Mouse (Mus musculus): ENCODE results near the gene Fbxl8. TPM values are rescaled to one million over a fixed set of nuclear protein-coding genes. Genes with fewer than 3 reads are reported as not detected.
"Not testable (repeated sequence)": the region's sequence is repeated elsewhere in the genome, so short reads cannot be mapped to it uniquely, and the experiment has no call there.

Fbxl8 gene
- polyA plus RNA-seq, 1 experiment from 2014 or later = 3.5 TPM

DNA sequence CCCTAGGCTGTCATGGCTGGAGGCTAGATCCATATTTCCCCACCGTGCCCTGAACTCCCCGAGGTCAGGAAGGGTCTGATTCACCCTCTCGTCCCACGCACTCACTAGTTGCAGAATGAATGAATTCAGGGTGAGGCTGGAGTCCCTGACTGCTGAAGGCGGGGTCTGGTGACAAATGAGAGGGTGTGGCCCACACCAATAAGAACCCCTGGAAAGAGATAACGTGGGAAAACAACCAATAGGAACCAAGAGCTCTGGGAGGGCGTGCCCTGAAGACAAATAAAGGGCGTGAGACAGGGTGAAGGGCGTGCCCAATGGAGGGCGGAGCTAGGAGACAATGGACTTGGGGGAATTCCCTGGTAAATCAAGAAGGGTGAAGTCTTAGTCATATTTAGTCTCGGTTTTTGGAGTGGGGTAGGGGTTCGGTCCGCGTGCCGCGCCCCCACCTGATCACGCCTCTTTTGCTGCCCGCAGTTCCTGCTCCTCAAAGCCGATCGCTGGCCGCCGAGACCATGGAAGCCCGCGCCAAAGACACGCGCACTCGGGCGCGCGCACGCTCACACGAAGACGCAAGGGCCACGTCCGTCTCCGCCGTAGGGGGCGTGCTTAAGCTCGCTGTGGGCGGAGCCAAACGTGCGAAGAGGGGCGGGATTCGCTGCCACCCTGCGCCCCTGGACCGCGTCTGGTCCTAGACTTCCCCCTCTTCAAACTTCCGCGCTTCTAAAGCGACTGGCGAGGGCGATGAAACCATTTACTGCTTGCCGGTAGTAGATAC, 24.7 kb downstream of the Fbxl8 start:
- Histone ChIP-seq H3K27me3 (ENCODE audit: control insufficient read depth, insufficient read depth, low read length) (no peaks in the 10 kb centered on the region), H3K4me1 (replicated peaks; ENCODE audit: control insufficient read depth, insufficient read depth) (peaks cover 8% of the 10 kb centered on the region), H3K9ac (ENCODE audit: low read length) (peak overlapping the region; percentile 47), H3K4me3 (ENCODE audit: low read depth, low read length) (peak overlapping the region; percentile 48), H3K36me3 (ENCODE audit: control insufficient read depth, insufficient read depth, low read length) (no peaks in the 10 kb centered on the region), H3K4me2 (replicated peaks; ENCODE audit: low read depth) (peak overlapping the region; percentile 84), H3K9me3 (ENCODE audit: control insufficient read depth, low read length) (no peaks in the 10 kb centered on the region), H3K27ac (replicated peaks) (peak overlapping the region; percentile 84)
- under 1% methylated on average over 53 of the region's 53 CpGs for WGBS
- no peak for TF ChIP-seq EP300 (optimal IDR thresholded peaks at IDR 0.05)
- peak; percentile 57 for TF ChIP-seq CTCF (IDR thresholded peaks at IDR 0.05; ENCODE audit: low read depth)
- DNase-seq (ENCODE audit: low spot score) (peak; percentile 94), ATAC-seq (ENCODE audit: low FRiP score, low TSS enrichment) (peak; percentile 94)

DNA sequence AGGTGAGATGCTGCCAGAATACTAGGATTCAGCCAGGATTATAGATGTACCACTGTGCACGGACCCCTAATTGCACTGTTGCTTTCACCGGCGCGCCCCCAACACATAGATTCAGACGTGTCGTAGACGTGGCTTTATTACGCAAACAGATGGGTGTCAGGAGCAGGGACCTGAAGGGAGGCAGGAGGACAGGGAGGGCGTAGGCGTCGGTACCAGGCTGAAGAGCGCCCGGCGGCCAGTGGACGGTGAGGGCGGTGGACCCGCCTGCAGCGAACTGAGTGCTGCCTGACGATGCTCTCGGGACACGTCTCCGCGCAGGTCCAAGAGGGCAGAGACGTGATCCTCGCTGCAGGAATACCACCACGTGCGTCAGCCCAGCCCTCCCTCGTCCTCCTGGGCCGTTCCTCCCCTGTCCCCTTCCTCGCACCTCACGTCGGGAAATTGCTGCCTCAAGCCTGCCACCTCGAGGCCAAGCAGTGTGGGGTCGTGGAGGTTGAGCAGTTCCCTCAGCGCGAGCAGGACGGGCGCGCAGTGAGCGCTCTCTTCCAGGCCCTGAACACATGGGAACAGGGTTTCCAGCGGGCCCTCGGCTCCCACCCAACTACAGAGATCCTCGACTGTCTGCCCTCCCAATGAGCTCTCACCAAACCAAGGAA, 25.5 kb downstream of the Fbxl8 start, which contains the start of gene 4931428F04Rik:
Gene 4931428F04Rik (minus strand): TSS at position 60 of the 656 bp plus-strand sequence.
- WGBS = 2% methylated on average over 36 of the region's 43 CpGs
- Histone ChIP-seq H3K4me3 (ENCODE audit: low read depth, low read length) (peak within 1 kb of the TSS; percentile 48), H3K4me2 (replicated peaks; ENCODE audit: low read depth) (peak within 1 kb of the TSS; percentile 84), H3K4me1 (replicated peaks; ENCODE audit: control insufficient read depth, insufficient read depth) (peaks cover 8% of the 10 kb centered on the region), H3K9me3 (ENCODE audit: control insufficient read depth, low read length) (no peaks in the 10 kb centered on the region), H3K27me3 (ENCODE audit: control insufficient read depth, insufficient read depth, low read length) (no peaks in the 10 kb centered on the region), H3K36me3 (ENCODE audit: control insufficient read depth, insufficient read depth, low read length) (no peaks in the 10 kb centered on the region), H3K9ac (ENCODE audit: low read length) (peak within 1 kb of the TSS; percentile 47), H3K27ac (replicated peaks) (peak within 1 kb of the TSS; percentile 84)
- ATAC-seq (ENCODE audit: low FRiP score, low TSS enrichment) (peak; percentile 15; the same call in 1 of the 2 replicates), DNase-seq (ENCODE audit: low spot score) (peak; percentile 62)
- peak; percentile 75 for TF ChIP-seq CTCF (IDR thresholded peaks at IDR 0.05; ENCODE audit: low read depth)
- no peak for TF ChIP-seq EP300 (optimal IDR thresholded peaks at IDR 0.05)

DNA sequence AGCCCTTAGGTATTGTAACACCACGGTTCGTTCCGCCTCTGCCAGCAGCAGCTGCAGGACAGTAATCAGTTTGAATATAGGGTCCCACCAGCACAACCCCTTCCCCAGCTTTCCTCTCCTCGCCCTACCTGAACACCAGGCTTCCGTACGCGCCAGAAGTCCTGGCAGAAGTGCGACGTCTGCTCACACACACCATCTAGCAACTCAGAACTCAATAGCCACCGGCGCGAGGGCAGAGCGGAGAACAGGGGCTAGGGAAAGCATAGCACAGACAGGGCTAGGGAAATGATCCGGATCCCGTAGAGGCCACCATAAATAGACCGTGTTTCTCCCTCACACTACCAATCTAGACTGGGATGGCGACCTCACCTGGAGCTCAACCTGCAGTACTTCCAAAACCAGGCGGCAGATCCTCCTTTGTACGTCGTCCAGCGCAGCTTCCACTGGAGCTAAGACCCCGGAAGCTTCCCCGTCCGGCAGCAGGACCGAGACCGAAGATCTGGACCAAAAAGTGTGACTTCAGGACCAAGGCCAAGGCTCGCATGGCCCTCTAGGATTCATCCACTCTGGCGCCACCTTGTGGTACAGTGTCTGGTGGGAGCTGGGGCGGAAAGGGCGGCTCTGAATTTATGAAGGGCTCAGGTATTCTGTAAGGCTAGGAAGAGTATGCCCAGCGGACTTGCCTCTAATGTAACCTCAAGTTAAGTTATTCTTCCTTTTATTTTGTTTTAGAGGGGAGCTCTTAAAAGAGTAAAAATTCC, 26.3 kb downstream of the Fbxl8 start:
- TF ChIP-seq CTCF (IDR thresholded peaks at IDR 0.05; ENCODE audit: low read depth) (peak; percentile 98), EP300 (optimal IDR thresholded peaks at IDR 0.05) (no peak)
- no peak overlapping the region for H3K27ac ChIP-seq (replicated peaks)
- H3K36me3 ChIP-seq (ENCODE audit: control insufficient read depth, insufficient read depth, low read length) = no peaks in the 10 kb centered on the region
- H3K9ac ChIP-seq (ENCODE audit: low read length) = no peak overlapping the region
- H3K9me3 ChIP-seq (ENCODE audit: control insufficient read depth, low read length) = no peaks in the 10 kb centered on the region
- no peaks in the 10 kb centered on the region for H3K27me3 ChIP-seq (ENCODE audit: control insufficient read depth, insufficient read depth, low read length)
- 11% methylated on average over 31 of the region's 31 CpGs for WGBS
- DNase-seq (ENCODE audit: low spot score) = peak; percentile 93
- ATAC-seq (ENCODE audit: low FRiP score, low TSS enrichment) = no peak
- H3K4me3 ChIP-seq (ENCODE audit: low read depth, low read length) = no peak overlapping the region
- no peak overlapping the region for H3K4me2 ChIP-seq (replicated peaks; ENCODE audit: low read depth)
- peaks cover 8% of the 10 kb centered on the region for H3K4me1 ChIP-seq (replicated peaks; ENCODE audit: control insufficient read depth, insufficient read depth)

DNA sequence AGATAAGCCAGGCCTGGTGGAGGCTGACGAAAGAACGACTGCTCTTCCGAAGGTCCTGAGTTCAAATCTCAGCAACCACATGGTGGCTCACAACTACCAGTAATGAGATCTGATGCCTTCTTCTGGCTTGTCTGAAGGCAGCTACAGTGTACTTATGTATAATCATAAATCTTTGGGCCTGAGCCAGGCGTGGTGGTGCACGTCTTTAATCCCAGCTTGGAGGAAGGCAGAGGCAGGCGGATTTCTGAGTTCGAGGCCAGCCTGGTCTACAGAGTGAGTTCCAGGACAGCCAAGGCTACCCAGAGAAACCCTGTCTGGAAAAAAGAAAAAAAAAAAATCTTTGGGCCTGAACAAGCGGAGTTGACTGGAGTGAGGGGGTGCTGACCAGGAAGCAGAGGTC, 26.9 kb downstream of the Fbxl8 start:
- not testable (repeated sequence) for H3K4me1 ChIP-seq (replicated peaks; ENCODE audit: control insufficient read depth, insufficient read depth); H3K9me3 ChIP-seq (ENCODE audit: control insufficient read depth, low read length)

DNA sequence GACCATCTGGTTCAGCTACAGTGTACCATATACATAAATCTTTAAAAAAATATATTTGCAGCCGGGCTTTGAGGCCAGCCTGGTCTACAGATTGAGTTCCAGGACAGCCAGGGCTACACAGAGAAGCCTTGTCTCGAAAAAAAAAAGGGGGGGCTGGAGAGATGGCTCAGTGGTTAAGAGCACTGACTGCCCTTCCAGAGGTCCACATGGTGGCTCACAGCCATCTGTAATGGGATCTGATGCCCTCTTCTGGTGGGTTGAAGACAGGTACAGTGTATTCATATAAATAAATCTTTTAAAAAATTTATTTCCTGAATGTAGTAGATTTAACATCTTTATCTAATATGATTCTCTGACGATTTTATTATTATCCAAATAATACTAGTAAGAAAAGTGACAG, 27.4 kb downstream of the Fbxl8 start:
- not testable (repeated sequence) for H3K4me2 ChIP-seq (replicated peaks; ENCODE audit: low read depth); ATAC-seq (ENCODE audit: low FRiP score, low TSS enrichment)
- peak; percentile 38 for TF ChIP-seq CTCF (IDR thresholded peaks at IDR 0.05; ENCODE audit: low read depth)

More for the DNA sequence above, 26.9 kb downstream of the Fbxl8 start:
- DNase-seq (ENCODE audit: low spot score); H3K36me3 ChIP-seq (ENCODE audit: control insufficient read depth, insufficient read depth, low read length); H3K9ac ChIP-seq (ENCODE audit: low read length); H3K27me3 ChIP-seq (ENCODE audit: control insufficient read depth, insufficient read depth, low read length); H3K4me3 ChIP-seq (ENCODE audit: low read depth, low read length); H3K27ac ChIP-seq (replicated peaks); H3K4me2 ChIP-seq (replicated peaks; ENCODE audit: low read depth); ATAC-seq (ENCODE audit: low FRiP score, low TSS enrichment): not testable (repeated sequence)
- 77% methylated on average over 8 of the region's 8 CpGs for WGBS

More for the DNA sequence above, 27.4 kb downstream of the Fbxl8 start:
- not testable (repeated sequence) for H3K36me3 ChIP-seq (ENCODE audit: control insufficient read depth, insufficient read depth, low read length); DNase-seq (ENCODE audit: low spot score); H3K4me1 ChIP-seq (replicated peaks; ENCODE audit: control insufficient read depth, insufficient read depth); H3K9me3 ChIP-seq (ENCODE audit: control insufficient read depth, low read length); H3K27ac ChIP-seq (replicated peaks); H3K27me3 ChIP-seq (ENCODE audit: control insufficient read depth, insufficient read depth, low read length); H3K4me3 ChIP-seq (ENCODE audit: low read depth, low read length); H3K9ac ChIP-seq (ENCODE audit: low read length)
- WGBS = 57% methylated on average over 3 of the region's 3 CpGs
